Mouse (Mus musculus) spleen, postnatal 4 days (tissue): ENCODE results near the gene Tacc2.
A peak's percentile ranks its signal among the peaks of the same experiment; 100 is the strongest.

Experiments
- DNase-seq, 2 experiments: peaks; one replicate each; pipeline ENCODE4 v3.0.0; 2022; ENCODE audit warnings: low spot score in 2 of 2

Gene Tacc2

GRCm38 (mm10) chr7:130726185-130726584 is 148.9 kb downstream of the Tacc2 start:
- DNase-seq: no peak

- DNase-seq: no peak
Measured at GRCm38 (mm10) chr7:130726724-130727422, 149.6 kb downstream of the Tacc2 start.

DNA sequence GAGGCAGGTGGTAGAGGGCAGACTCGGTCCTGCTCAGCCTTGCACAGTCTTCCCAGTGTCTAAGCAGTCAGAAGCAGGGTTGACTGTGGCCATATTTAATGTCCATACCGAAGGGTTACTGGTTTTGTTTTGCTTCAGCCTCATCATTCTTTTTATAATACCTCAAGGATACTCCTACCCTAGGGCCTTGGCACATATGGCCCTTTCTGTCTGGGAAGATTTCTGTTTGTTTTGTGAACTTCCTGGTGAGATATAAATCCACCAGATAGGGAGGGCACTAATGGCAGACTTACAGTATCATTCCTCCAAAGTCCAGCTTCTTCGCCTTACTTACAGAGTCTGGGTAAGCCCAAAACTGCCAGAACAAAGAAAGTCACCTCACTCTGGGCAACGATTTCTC is 150.3 kb downstream of the Tacc2 start:
- no peak for DNase-seq

DNA sequence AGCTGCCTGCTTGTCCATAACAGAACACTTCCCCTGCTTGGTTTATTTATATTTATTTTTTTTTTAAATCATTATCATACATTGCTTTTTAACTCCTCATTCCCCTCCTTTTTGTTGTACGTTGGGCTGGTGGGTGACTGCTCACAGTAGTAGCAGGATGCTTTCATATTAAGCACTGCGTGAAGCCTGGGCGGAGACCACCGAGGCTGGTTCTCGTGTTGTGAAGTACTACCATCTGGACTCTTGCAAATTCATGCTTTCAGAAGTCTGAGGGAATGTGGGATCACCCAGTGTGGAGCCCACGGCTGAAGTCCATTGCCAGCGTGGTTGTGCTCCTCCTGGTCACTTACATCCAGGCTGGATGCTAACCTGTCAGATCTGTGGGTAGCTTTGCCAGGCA is 154.6 kb downstream of the Tacc2 start:
- DNase-seq: no peak

GRCm38 (mm10) chr7:130732908-130733307 is 155.7 kb downstream of the Tacc2 start:
- no peak for DNase-seq

DNA sequence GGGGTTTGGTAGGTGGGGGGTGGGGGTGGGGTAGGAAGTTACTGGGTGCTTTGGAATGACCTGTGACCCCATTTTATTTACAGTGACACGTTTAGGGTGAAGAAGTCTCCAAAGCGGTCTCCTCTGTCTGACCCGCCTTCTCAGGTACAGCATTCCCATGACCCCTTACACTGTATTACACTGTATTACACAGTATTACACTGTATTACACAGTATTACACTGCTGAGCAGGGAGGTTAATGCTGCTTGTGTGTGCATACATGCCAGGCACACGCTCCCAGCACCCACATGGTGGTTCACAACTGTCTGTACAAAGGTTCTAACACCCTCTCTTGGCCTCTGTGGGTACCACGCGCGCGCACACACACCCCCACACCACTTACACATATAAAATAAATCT is 156.2 kb downstream of the Tacc2 start:
- DNase-seq: no peak

DNA sequence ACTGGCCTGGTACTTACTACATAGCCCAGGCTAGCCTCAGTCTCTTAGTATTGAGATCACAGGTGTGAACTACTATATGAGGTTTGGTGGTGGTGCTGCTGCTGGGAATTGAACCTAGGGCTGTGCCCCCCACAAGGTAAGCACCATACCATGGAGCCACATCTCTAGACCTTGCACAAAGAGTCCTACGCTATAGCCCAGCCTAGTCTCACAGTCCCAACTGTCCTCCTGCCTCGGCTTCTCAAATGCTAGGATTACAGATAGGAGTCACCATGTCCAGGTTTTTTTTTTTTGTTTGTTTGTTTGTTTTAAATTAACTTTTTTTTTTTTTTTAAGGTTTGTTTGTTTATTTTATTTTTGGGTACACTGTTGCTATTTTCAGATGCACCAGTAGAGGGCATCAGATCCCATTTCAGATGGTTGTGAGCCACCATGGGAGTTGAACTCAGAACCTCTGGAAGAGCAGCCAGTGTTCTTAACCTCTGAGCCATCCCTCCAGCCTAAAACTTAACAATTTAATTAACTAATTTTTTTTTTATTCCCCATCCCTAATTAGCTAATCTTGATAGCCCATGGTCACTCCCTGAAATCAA is 157.1 kb downstream of the Tacc2 start:
- no peak for DNase-seq

DNA sequence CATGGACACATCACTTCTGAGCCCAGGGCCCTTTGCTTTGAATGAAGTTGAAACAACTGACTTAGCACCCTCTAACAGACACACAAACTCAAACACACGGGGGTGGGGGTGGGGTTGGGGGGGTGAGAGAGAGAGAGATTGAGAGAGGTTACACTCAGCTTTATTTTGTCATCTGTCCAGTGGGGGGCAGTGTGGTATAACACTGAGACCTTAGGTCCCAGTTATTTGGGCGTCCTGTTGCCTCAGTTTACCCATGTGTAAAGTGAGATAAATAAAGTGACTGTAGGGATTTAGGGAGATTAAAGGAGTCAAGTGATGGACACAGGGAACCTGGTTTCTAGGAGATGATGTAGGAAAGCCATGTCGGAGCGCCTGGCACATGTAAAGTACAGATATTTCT is 163.9 kb downstream of the Tacc2 start:
- DNase-seq: no peak

GRCm38 (mm10) chr7:130743239-130744025 is 166.2 kb downstream of the Tacc2 start:
- DNase-seq: no peak

DNA sequence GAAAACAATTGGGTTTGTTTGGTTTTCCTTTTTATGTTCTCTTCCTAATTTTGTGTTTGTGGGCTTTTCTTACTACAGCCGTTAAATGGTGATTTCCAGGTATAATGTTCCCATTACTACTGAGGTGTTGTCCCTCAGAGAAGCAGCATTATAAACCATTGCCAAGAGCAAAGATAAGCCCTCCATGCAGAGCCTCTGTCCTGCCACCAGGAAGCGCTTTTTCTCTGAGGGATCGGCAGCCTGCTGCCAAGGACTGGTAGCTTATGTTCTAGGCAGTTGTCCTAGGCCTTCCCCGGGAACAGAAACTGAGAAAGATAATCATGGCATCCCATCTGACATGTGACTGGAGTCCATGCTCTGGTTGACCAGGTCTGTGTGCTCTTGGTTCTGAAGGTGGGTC is 171.9 kb downstream of the Tacc2 start:
- DNase-seq: no peak

GRCm38 (mm10) chr7:130750752-130751490 is 173.7 kb downstream of the Tacc2 start:
- DNase-seq: no peak

DNA sequence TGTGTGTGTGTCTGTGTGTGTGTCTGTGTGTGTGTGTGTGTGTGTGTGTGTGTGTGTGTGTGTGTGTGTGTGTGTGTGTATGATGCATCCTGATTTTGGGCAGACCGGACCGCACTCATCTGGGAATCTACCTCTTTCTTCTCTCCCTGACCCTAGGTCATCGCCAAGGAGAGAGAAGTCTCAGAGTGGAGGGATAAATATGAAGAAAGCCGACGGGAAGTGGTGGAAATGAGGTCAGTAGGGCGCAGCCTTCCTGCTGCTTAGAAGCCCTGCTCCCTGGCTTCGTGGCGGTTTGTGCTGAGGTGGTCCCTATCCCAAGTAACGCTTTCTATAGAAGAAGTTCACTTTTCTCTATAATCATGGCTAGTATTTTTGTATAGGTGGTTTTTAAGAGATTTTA is 174.4 kb downstream of the Tacc2 start:
- DNase-seq: no peak

DNA sequence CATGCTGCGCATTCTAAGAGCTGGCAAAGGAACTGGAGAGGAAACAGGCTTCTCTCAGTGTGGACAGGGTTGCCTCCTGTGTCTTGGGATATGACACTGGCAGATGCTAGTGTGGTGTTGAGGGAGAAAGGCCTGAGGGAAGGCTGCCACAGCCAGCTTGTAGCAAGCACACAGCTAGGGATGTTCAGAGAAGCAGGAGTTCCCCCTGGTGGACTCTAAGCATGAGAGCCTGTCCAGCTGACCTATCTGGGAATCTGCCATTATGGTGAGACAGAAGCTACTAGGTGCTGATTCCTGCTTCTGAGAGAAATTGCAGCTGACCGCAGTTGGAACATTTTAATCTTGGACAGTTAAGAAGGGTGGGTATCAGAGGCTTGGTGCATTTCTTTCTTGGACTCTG is 177.6 kb downstream of the Tacc2 start:
- DNase-seq: no peak

GRCm38 (mm10) chr7:130756343-130756835 is 179.2 kb downstream of the Tacc2 start:
- no peak for DNase-seq

GRCm38 (mm10) chr7:130757326-130757865 is 180.2 kb downstream of the Tacc2 start:
- DNase-seq: no peak

GRCm38 (mm10) chr7:130762071-130762897 is 185.0 kb downstream of the Tacc2 start:
- peak; percentile 41 to 76 for DNase-seq

DNA sequence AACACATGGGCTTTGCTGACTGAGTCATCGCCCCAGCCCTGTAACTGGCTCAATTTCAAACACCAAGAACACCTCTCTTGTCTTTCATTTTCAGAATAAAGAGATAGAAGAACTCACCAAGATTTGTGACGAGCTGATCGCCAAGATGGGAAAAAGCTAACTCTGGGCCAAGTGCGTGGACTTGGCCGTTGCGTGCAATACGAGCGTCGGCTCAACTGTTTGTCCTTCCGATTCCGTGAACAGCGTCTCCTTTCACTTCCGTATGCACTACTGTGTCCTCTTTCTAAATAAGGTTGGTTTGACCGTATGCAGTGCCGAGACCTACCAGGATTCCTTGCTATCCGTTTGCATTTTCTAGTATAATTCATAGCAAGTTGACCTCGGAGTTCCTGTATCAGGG is 186.9 kb downstream of the Tacc2 start:
- DNase-seq: no peak

DNA sequence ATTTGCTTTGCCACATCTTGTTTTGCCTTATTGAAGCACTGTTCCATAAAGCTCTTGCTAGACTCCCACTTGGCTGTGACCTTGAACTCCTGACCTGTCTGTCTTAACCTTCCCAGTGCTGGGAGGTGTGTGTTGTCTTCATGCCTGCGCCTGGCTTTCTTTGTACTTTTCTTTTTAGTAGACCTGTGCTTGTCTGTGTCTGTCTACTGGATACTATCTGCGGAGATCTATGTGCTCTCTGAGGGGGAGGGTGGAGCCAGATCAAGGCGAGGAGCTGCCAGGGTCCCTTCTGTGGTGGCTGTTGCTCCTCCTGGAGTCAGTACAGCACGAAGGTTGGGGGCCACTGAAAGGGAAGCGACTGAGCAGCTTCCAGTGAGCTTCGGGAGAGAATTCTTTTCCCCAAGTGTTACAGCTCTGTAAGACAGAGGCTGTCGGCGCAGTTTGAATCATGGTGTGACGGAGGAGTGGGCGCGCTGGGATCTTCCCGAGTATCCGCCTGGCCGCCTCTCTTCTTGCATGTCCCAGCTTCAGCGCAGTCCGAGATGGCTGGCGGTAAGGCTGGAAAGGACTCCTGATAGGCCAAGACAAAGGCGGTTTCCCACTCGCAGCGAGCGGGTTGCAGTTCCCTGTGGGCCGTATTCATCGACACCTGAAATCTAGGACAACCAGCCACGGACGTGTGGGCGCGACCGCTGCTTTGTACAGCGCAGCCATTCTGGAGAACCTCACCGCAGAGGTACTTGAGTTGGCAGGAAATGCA is 189.4 kb downstream of the Tacc2 start:
- DNase-seq: no peak

GRCm38 (mm10) chr7:130768151-130768550 is 190.9 kb downstream of the Tacc2 start:
- DNase-seq: no peak

DNA sequence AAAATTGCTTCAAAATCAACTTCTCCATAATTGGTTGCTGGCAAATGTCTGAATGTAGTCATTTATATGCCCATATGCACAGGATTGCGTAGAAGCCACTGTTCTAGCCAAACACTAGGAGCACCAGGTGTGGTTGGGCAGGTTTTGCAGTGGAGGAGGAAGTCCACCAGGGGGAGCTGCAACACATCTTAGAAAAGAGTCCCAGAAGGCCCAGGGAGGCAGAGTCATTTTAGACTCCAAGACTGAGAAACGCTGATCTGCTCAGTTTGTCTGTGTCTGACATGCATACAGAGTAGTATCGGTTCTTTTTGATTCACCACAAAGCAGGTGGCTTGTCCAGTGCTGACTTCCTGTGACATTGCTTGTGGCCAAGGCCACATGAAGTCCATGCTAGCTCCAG is 193.5 kb downstream of the Tacc2 start:
- peak; percentile 68 to 88 for DNase-seq
